In genomic region chr7:87225617-87226016, GRCm38 (mm10) we compare ENCODE assay signal across 21 mouse cellular contexts.
"Had no signal": no experiment of that assay in that cellular context is flagged by ENCODE, and none has a peak within 500 bp of the region (broad histone marks: within the 10 kb centered on the region; RNA-seq: fewer than 3 reads in every experiment).

No protein-coding gene starts in this region.

- H3K4me2 ChIP-seq: heart, embryonic 11.5 days; heart, embryonic 13.5 days; heart, embryonic 15.5 days; hindbrain, embryonic 13.5 days; hindbrain, embryonic 15.5 days; limb, embryonic 13.5 days; limb, embryonic 15.5 days; liver, embryonic 12.5 days had no signal

- H3K4me1 ChIP-seq: heart, embryonic 13.5 days; heart, embryonic 15.5 days; hindbrain, embryonic 13.5 days; hindbrain, embryonic 15.5 days; limb, embryonic 13.5 days; limb, embryonic 15.5 days; liver, embryonic 12.5 days had no signal

- H3K9me3 ChIP-seq: heart, embryonic 13.5 days; heart, embryonic 15.5 days; hindbrain, embryonic 13.5 days; hindbrain, embryonic 15.5 days; limb, embryonic 13.5 days; limb, embryonic 15.5 days; liver, embryonic 12.5 days had no signal

- H3K27me3 ChIP-seq: heart, embryonic 13.5 days; heart, embryonic 15.5 days; hindbrain, embryonic 13.5 days; hindbrain, embryonic 15.5 days; limb, embryonic 13.5 days; limb, embryonic 15.5 days; liver, embryonic 12.5 days had no signal

- ATAC-seq: forebrain, postnatal 0 days; hindbrain, postnatal 0 days; intestine, embryonic 16.5 days; liver, embryonic 12.5 days had no signal

- H3K4me3 ChIP-seq: heart, adult 2 months; heart, embryonic 13.5 days; heart, embryonic 15.5 days; hindbrain, embryonic 13.5 days; hindbrain, embryonic 15.5 days; limb, embryonic 13.5 days; limb, embryonic 15.5 days; liver, embryonic 12.5 days had no signal

- H3K9ac ChIP-seq: forebrain, postnatal 0 days; heart, embryonic 13.5 days; heart, embryonic 15.5 days; hindbrain, embryonic 13.5 days; hindbrain, embryonic 15.5 days; limb, embryonic 13.5 days; limb, embryonic 15.5 days; liver, embryonic 12.5 days; liver, embryonic 14.5 days had no signal

- H3K36me3 ChIP-seq: heart, embryonic 13.5 days; heart, embryonic 15.5 days; hindbrain, embryonic 13.5 days; hindbrain, embryonic 15.5 days; limb, embryonic 13.5 days; limb, embryonic 15.5 days; liver, embryonic 12.5 days had no signal

- DNase-seq: forebrain, postnatal 0 days; gastrocnemius, postnatal 14 days; gastrocnemius, postnatal 36 days; heart, adult 11 months; heart, adult 2 months; heart, postnatal 14 days; heart, postnatal 36 days; layer of hippocampus, adult 9-11 months; layer of hippocampus, postnatal 36 days; lung, adult 18-20 months had no signal

- H3K27ac ChIP-seq: heart, adult 2 months; heart, embryonic 13.5 days; heart, embryonic 15.5 days; hindbrain, embryonic 13.5 days; hindbrain, embryonic 15.5 days; hindbrain, postnatal 0 days; limb, embryonic 13.5 days; limb, embryonic 15.5 days; liver, embryonic 12.5 days; liver, embryonic 14.5 days had no signal
